Mouse (Mus musculus) granulocyte monocyte progenitor cell, adult 5-6 weeks (primary cell): ENCODE measurements around the gene Tmtc2. TPM values are rescaled to one million over a fixed set of nuclear protein-coding genes. Genes with fewer than 3 reads are reported as not detected.

ENCODE experiments used
- ATAC-seq: replicated peaks from 2 replicates; pipeline ENCODE4 v1.8.0; 2016; ENCODE audit warnings: mild to moderate bottlenecking, moderate TSS enrichment, inconsistent platforms; ENCODE audit not compliant: poor library complexity, severe bottlenecking
- total RNA-seq, 2 experiments: library from RNA; stranded (forward) in 1 of 2; stranded (reverse) in 1 of 2; fragments of 200-712, 200-1000 nt in 1 of 2; fragments of >200 nt in 1 of 2; fragmentation: Nextera tagmentation in 1 of 2; gene quantifications; 2 replicates each; pipeline ENCODE4 v1.2.3; 2014 to 2017

Gene Tmtc2
- total RNA-seq (2014; fragmentation: Nextera tagmentation): 1.6 and 3.9 TPM in 2 replicates
- 0.73 and 0.82 TPM in 2 replicates for total RNA-seq (2017)

GRCm38 (mm10) chr10:105573908-105574694 is at the start of gene Tmtc2:
TSS of gene Tmtc2 (minus strand) at chr10:105574451.
- ATAC-seq: peak; percentile 70

GRCm38 (mm10) chr10:105612117-105612516 is 37.9 kb upstream of the Tmtc2 start:
- no peak for ATAC-seq

GRCm38 (mm10) chr10:105598826-105599225 is 24.6 kb upstream of the Tmtc2 start:
- no peak for ATAC-seq

- peak; percentile 40; the same call in 1 of the 2 replicates for ATAC-seq
These were observed 23.0 kb upstream of the Tmtc2 start for GRCm38 (mm10) chr10:105597226-105597625.

GRCm38 (mm10) chr10:105595480-105596102 is 21.3 kb upstream of the Tmtc2 start:
- no peak for ATAC-seq

- no peak for ATAC-seq
These were observed 13.9 kb upstream of the Tmtc2 start for GRCm38 (mm10) chr10:105588141-105588540.

GRCm38 (mm10) chr10:105579318-105579717 is 5.1 kb upstream of the Tmtc2 start:
- no peak for ATAC-seq

GRCm38 (mm10) chr10:105578291-105578845 is 4.1 kb upstream of the Tmtc2 start:
- ATAC-seq: no peak

- peak; percentile 81 for ATAC-seq
These were observed 727 bp upstream of the Tmtc2 start for GRCm38 (mm10) chr10:105574695-105575660.

GRCm38 (mm10) chr10:105573306-105573907 is 844 bp downstream of the Tmtc2 start:
- ATAC-seq: peak; percentile 0

- 0 out of 2 replicates have a peak, but pooled peaks have one; percentile 0 for ATAC-seq
These were observed 1.4 kb downstream of the Tmtc2 start for GRCm38 (mm10) chr10:105572829-105573228.

- ATAC-seq: no peak
These were observed 1.9 kb downstream of the Tmtc2 start for GRCm38 (mm10) chr10:105572301-105572700.

- ATAC-seq: no peak
These were observed 2.4 kb downstream of the Tmtc2 start for GRCm38 (mm10) chr10:105571831-105572230.

- ATAC-seq: no peak
These were observed 3.2 kb downstream of the Tmtc2 start for GRCm38 (mm10) chr10:105571019-105571418.

GRCm38 (mm10) chr10:105569573-105569972 is 4.7 kb downstream of the Tmtc2 start:
- ATAC-seq: no peak

- no peak for ATAC-seq
These were observed 6.3 kb downstream of the Tmtc2 start for GRCm38 (mm10) chr10:105567825-105568531.

- no peak for ATAC-seq
These were observed 12.7 kb downstream of the Tmtc2 start for GRCm38 (mm10) chr10:105561548-105561947.

- no peak for ATAC-seq
These were observed 16.7 kb downstream of the Tmtc2 start for GRCm38 (mm10) chr10:105557581-105557980.
